Mouse (Mus musculus) olfactory bulb, adult 2 months (tissue): ENCODE measurements at regions not wholly inside any gene's neighbourhood (a gene's known extent, or its start where the extent isn't known, plus 50 kb on each side); places are given as distances from the start of the nearest gene placed in this dataset.

ENCODE experiments used
- H3K27ac ChIP-seq: fragments of 200-500 bp; 2 replicates; pipeline ENCODE4 v1.5.1; 2012; ENCODE audit warnings: low read depth, low read length; ENCODE audit not compliant: insufficient read depth
- H3K4me1 ChIP-seq: fragments of 200-500 bp; 2 replicates; pipeline ENCODE4 v1.6.1; 2012; ENCODE audit warnings: low read length; ENCODE audit not compliant: control insufficient read depth, insufficient read depth
- H3K4me3 ChIP-seq: fragments of 200-500 bp; 2 replicates; pipeline ENCODE4 v1.5.1; 2012; ENCODE audit warnings: mild to moderate bottlenecking, low read depth, low read length, moderate library complexity; ENCODE audit not compliant: insufficient read depth
- CTCF ChIP-seq: fragments of 200-500 bp; IDR thresholded peaks from 2 replicates; pipeline ENCODE4 v1.5.1; 2012; ENCODE audit warnings: low read depth, mild to moderate bottlenecking, low read length, moderate library complexity; ENCODE audit not compliant: insufficient read depth
- POLR2A ChIP-seq: fragments of 200-500 bp; IDR thresholded peaks from 2 replicates; pipeline ENCODE4 v1.6.1; 2012; ENCODE audit warnings: mild to moderate bottlenecking, low read depth, low read length, moderate library complexity; ENCODE audit not compliant: insufficient read depth
- WGBS: fragments of 180-500 bp; shearing (Covaris S2); methylation state at CpG from one replicate; pipeline ENCODE4 v1.1.7; 2018; 5-methylcytosine and 5-hydroxymethylcytosine counted together

DNA sequence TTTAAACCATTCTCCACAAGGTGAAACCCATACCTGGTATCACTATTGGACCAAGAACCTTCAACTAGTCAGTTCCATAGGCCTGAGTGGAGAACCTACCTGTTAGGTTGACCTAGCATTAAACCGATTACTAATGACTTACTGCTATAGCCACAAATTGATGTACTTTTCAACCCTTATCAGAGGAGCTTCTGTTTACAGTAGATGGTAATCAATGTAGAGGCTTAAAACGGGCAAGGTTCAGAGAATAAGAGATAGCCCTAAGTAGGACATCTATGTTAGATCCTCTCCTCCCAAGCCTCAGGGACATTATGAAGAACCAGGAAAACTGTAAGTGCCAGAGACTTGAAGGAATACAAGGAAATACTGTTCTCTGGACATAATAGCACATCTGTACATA is 108.1 kb upstream of the Pik3r1 start:
- WGBS = 96% methylated on average over 2 of the region's 2 CpGs
- TF ChIP-seq POLR2A (no peak), CTCF (no peak)
- no peak overlapping the region for H3K27ac ChIP-seq
- H3K4me3 ChIP-seq = no peak overlapping the region
- no peaks in the 10 kb centered on the region for H3K4me1 ChIP-seq

DNA sequence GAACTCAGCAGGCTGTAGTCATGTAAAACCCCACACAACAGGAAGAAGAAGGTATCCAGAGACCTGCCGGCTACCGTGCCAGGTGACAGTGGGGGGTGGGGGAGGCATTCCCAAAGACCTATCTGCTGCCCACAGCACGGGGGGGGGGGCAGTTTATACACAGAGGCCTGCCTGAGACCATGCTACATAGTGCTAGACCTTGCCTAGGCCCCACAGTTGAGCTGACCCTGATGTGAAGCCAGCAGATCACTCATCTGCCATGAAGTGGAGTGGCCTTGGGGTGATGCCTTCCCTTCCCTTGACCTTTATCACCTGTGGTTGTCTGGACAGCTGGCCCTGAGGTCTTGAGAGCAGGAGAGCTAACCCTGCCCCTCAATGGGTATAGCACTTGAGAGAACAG is 108.6 kb upstream of the Pik3r1 start:
- no peak for TF ChIP-seq POLR2A
- TF ChIP-seq CTCF = no peak
- no peaks in the 10 kb centered on the region for H3K4me1 ChIP-seq
- WGBS = 86% methylated on average over 3 of the region's 3 CpGs
- H3K27ac ChIP-seq = no peak overlapping the region
- no peak overlapping the region for H3K4me3 ChIP-seq

DNA sequence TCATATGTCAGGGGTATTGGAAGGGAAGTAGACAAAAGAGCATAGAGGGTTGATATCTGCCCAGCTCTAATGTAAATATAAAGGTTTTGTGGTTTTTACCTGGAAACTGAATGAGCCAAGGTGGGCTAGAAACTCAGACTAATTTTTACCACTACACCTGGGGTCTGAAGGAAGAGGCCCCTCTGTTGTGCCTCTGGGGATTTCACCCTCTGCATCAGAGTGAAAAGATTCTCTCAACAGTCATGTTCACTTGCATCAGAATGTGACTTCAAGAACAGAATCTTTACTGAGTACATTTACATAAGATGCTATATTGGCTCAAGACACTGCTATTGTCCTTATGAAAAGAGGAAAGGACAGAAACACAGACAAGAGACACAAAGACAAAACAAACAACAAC is 110.2 kb upstream of the Pik3r1 start:
- H3K4me3 ChIP-seq = no peak overlapping the region
- no peak overlapping the region for H3K27ac ChIP-seq
- H3K4me1 ChIP-seq = no peaks in the 10 kb centered on the region
- TF ChIP-seq CTCF (no peak), POLR2A (no peak)

DNA sequence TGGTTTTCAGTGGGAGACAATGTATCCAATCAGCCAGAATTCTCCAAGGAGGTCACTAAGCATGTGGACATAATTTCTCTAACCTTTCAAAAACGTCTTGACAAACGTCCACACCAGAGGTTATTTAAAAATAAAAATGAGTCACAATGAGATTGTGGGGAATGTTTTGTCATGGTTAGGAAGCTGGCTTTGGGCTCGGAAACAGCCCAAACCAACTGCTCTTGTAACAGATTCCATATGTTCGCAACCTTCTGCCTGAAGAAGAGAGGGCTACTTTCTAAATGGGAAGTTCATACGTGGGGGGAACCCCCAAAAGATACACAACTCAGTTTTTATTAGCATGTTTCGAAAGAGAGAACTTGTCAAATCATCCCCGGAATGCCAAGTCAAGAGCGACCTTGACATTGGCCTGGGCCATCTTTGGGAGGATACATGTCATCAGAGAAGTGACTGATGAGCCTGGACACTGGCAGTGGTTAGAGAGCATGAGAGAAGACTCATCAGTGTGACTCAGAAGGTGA is 111.6 kb upstream of the Pik3r1 start:
- 87% methylated on average over 8 of the region's 8 CpGs for WGBS
- no peaks in the 10 kb centered on the region for H3K4me1 ChIP-seq
- no peak overlapping the region for H3K27ac ChIP-seq
- TF ChIP-seq CTCF (no peak), POLR2A (no peak)
- H3K4me3 ChIP-seq = no peak overlapping the region

DNA sequence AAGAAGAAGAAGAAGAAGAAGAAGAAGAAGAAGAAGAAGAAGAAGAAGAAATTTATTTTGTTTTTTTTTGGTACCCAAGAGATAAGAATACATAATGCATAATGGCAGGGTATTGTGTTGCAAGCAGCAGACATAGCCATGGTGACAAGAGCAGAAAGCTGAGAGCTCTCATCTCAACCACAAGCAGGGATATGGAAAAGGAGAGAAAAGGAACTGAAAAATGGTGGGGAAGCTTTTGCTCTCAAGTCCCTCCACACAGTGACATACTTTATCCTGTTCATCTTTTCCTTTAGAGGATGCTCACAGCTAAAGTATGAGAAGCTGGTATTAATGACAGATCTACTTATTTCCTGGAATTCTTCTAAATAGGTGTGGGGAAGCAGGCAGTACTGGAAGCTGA is 115.2 kb upstream of the Pik3r1 start:
- H3K4me1 ChIP-seq = no peaks in the 10 kb centered on the region
- TF ChIP-seq POLR2A (no peak), CTCF (no peak)
- H3K27ac ChIP-seq = no peak overlapping the region
- H3K4me3 ChIP-seq = no peak overlapping the region

DNA sequence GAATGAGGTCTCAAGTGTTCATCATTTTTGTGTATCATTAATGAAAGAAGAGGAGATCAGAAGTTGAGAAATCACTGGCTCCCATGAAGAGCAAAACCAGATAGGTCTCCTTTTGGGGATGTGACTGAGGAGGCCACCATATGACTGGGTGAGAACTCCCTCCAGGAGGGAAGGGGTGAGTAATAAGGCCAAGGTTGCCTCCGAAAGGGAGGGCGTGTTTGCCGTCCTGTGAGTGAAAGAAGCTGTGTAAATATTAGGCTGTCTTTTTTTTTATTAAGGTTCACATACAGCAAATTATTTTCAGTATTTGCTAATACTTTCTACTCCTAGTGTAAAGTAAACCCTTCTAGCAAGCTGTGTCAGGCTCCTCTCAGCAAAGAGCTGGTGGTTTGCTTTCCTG is 116.7 kb upstream of the Pik3r1 start:
- TF ChIP-seq POLR2A (no peak), CTCF (no peak)
- Histone ChIP-seq H3K4me3 (no peak overlapping the region), H3K27ac (no peak overlapping the region), H3K4me1 (no peaks in the 10 kb centered on the region)
- 89% methylated on average over 3 of the region's 3 CpGs for WGBS

GRCm38 (mm10) chr13:101891473-101891872 is 123.5 kb upstream of the Pik3r1 start:
- H3K4me3 ChIP-seq = no peak overlapping the region
- 93% methylated on average over 4 of the region's 4 CpGs for WGBS
- H3K4me1 ChIP-seq = no peaks in the 10 kb centered on the region
- TF ChIP-seq POLR2A (no peak), CTCF (no peak)
- no peak overlapping the region for H3K27ac ChIP-seq

GRCm38 (mm10) chr13:101893035-101893600 is 125.1 kb upstream of the Pik3r1 start:
- TF ChIP-seq CTCF = no peak
- TF ChIP-seq POLR2A = no peak
- WGBS = 94% methylated on average over 10 of the region's 10 CpGs
- no peak overlapping the region for H3K27ac ChIP-seq
- H3K4me1 ChIP-seq = no peaks in the 10 kb centered on the region
- no peak overlapping the region for H3K4me3 ChIP-seq

DNA sequence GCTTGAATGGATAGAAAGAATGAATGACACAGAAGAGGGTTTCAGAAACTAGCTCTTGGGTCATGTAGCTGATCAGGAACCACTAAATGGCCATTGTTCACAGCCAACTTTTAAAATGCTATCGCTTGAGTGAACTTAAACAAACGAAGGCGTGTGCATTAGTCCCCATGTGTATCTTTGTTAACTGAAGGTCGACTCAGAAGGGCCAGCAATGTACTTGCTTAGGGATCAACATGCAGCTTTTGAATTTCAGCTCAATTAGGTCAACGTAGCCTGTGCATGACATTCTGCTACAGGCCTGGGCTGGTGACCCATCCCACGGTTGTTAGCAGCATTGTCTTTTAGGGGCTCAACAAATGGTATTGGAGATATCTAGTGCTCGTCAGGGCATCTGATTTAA is 127.1 kb upstream of the Pik3r1 start:
- Histone ChIP-seq H3K4me3 (no peak overlapping the region), H3K27ac (no peak overlapping the region), H3K4me1 (no peaks in the 10 kb centered on the region)
- WGBS = 79% methylated on average over 7 of the region's 7 CpGs
- TF ChIP-seq POLR2A = no peak
- TF ChIP-seq CTCF = no peak

GRCm38 (mm10) chr13:101895686-101896085 is 127.7 kb upstream of the Pik3r1 start:
- Histone ChIP-seq H3K27ac (no peak overlapping the region), H3K4me1 (no peaks in the 10 kb centered on the region), H3K4me3 (no peak overlapping the region)
- TF ChIP-seq POLR2A (no peak), CTCF (no peak)
- WGBS = 80% methylated on average over 4 of the region's 4 CpGs
